Mouse (Mus musculus) CH12.LX (cell line): ENCODE results near the gene Taf4. TPM values are rescaled to one million over a fixed set of nuclear protein-coding genes. Genes with fewer than 3 reads are reported as not detected.

Experiments used
- DNase-seq: peaks from one replicate; pipeline ENCODE4 v3.0.0-alpha.2; 2013; ENCODE audit errors: extremely low read depth
- H3K27ac ChIP-seq: 2 replicates; pipeline ENCODE4 v1.5.1; 2012; ENCODE audit warnings: low read depth, mild to moderate bottlenecking, control low read depth, moderate library complexity; ENCODE audit not compliant: insufficient read depth
- H3K27me3 ChIP-seq: replicated peaks from 2 replicates; pipeline ENCODE3; 2012; ENCODE audit warnings: inconsistent platforms
- H3K36me3 ChIP-seq, 2 experiments: replicated peaks in 1 of 2; 2 replicates each; pipeline versions ENCODE3 to v1.6.1; 2012; ENCODE audit warnings: inconsistent platforms in 1 of 2, low read length in 1 of 2, mild to moderate bottlenecking in 1 of 2, mixed read lengths in 1 of 2, moderate library complexity in 1 of 2; ENCODE audit not compliant: control insufficient read depth in 1 of 2, insufficient read depth in 1 of 2
- H3K4me1 ChIP-seq, 2 experiments: 2 replicates each; pipeline ENCODE4 v1.6.1; 2012; ENCODE audit warnings: inconsistent platforms in 1 of 2, moderate library complexity in 1 of 2; ENCODE audit not compliant: insufficient read depth in 2 of 2, control insufficient read depth in 1 of 2
- H3K4me2 ChIP-seq: 2 replicates; pipeline ENCODE4 v1.6.1; 2012; ENCODE audit warnings: low read depth, mild to moderate bottlenecking, control low read depth; ENCODE audit not compliant: poor library complexity, insufficient read depth, severe bottlenecking
- H3K4me3 ChIP-seq, 3 experiments: fragments of 150-350 bp in 1 of 3; sonication (generic) in 1 of 3; replicated peaks in 1 of 3; 2 replicates each; pipeline versions ENCODE3 to v1.5.1; 2011 to 2012; ENCODE audit warnings: low read depth in 2 of 3, low read length in 2 of 3, mild to moderate bottlenecking in 2 of 3, moderate library complexity in 2 of 3, control low read depth in 1 of 3, improper control_type of control experiment in 1 of 3, inconsistent platforms in 1 of 3, mixed read lengths in 1 of 3; ENCODE audit not compliant: poor library complexity in 1 of 3
- H3K79me2 ChIP-seq: replicated peaks from 2 replicates; pipeline ENCODE4 v1.6.1; 2012; ENCODE audit warnings: mild to moderate bottlenecking, moderate library complexity; ENCODE audit not compliant: control insufficient read depth, poor library complexity, insufficient read depth, severe bottlenecking; ENCODE audit errors: extremely low read depth
- H3K9ac ChIP-seq: 2 replicates; pipeline ENCODE4 v1.6.1; 2012; ENCODE audit warnings: low read depth, mild to moderate bottlenecking, control low read depth, moderate library complexity; ENCODE audit not compliant: insufficient read depth
- H3K9me3 ChIP-seq: replicated peaks from 2 replicates; pipeline ENCODE3; 2012; ENCODE audit warnings: low read length, inconsistent platforms, mixed read lengths
- ELF1 ChIP-seq: IDR thresholded peaks from 2 replicates; pipeline ENCODE4 v1.6.1; 2014; ENCODE audit warnings: low read depth, mild to moderate bottlenecking, inconsistent platforms, low read length, improper control_type of control experiment
- IRF4 ChIP-seq: IDR thresholded peaks from 2 replicates; pipeline ENCODE4 v1.6.1; 2014; ENCODE audit warnings: low read depth, mild to moderate bottlenecking, inconsistent platforms, low read length, improper control_type of control experiment
- KAT2A ChIP-seq: IDR thresholded peaks from 2 replicates; pipeline ENCODE4 v1.6.1; 2012; ENCODE audit warnings: low read length, improper control_type of control experiment, inconsistent platforms; ENCODE audit not compliant: insufficient replicate concordance
- NELFE ChIP-seq: IDR thresholded peaks from 2 replicates; pipeline ENCODE4 v1.6.1; 2011; ENCODE audit warnings: low read depth, low read length, improper control_type of control experiment
- NRF1 ChIP-seq: IDR thresholded peaks from 2 replicates; pipeline ENCODE4 v1.6.1; 2014; ENCODE audit warnings: low read depth, mild to moderate bottlenecking, inconsistent platforms, low read length, improper control_type of control experiment, moderate library complexity
- POLR2A ChIP-seq: IDR thresholded peaks from 2 replicates; pipeline ENCODE4 v1.6.1; 2011; ENCODE audit warnings: low read depth, mild to moderate bottlenecking, improper control_type of control experiment, low read length
- RAD21 ChIP-seq: IDR thresholded peaks from 2 replicates; pipeline ENCODE4 v1.6.1; 2011; ENCODE audit warnings: low read depth, mild to moderate bottlenecking, low read length, improper control_type of control experiment, moderate library complexity
- RCOR1 ChIP-seq: conservative IDR thresholded peaks from 2 replicates; pipeline ENCODE4 v1.6.1; 2012; ENCODE audit warnings: low read depth, mild to moderate bottlenecking, inconsistent platforms, low read length, improper control_type of control experiment
- SMC3 ChIP-seq: IDR thresholded peaks from 2 replicates; pipeline ENCODE4 v1.6.1; 2011; ENCODE audit warnings: low read depth, low read length, improper control_type of control experiment
- UBTF ChIP-seq: IDR thresholded peaks from 2 replicates; pipeline ENCODE4 v1.6.1; 2012; ENCODE audit warnings: low read depth, mild to moderate bottlenecking, inconsistent platforms, low read length, improper control_type of control experiment, moderate library complexity
- USF2 ChIP-seq: conservative IDR thresholded peaks from 2 replicates; pipeline ENCODE4 v1.6.1; 2011; ENCODE audit warnings: low read depth, low read length, improper control_type of control experiment
- ZC3H11A ChIP-seq: IDR thresholded peaks from 2 replicates; pipeline ENCODE4 v1.6.1; 2012; ENCODE audit warnings: low read depth, mild to moderate bottlenecking, inconsistent platforms, low read length, improper control_type of control experiment
- ZKSCAN1 ChIP-seq: IDR thresholded peaks from 2 replicates; pipeline ENCODE4 v1.6.1; 2012; ENCODE audit warnings: low read depth, inconsistent platforms, low read length, improper control_type of control experiment, borderline replicate concordance
- ZNF384 ChIP-seq: IDR thresholded peaks from 2 replicates; pipeline ENCODE4 v1.6.1; 2012; ENCODE audit warnings: low read depth, low read length, improper control_type of control experiment, inconsistent platforms
- dilution Hi-C: fragments of 300-500 bp; cut with MboI; formaldehyde crosslinking; loops from 2 replicates; pipeline ENCODE4 v1.14.3; 2020; ENCODE audit warnings: low sequenced_read_pairs; ENCODE audit not compliant: extremely low pct_unique_long_range_greater_than_20kb, extremely low pct_ligation_motif_present
- in situ Hi-C: fragments of 300-500 bp; cut with MboI; formaldehyde crosslinking; loops from 3 replicates; pipeline ENCODE4 v1.14.3; 2019; ENCODE audit warnings: low sequenced_read_pairs, low pct_ligation_motif_present, low pct_unique_long_range_greater_than_20kb, mixed read lengths
- polyA plus RNA-seq: library from polyadenylated mRNA; unstranded; fragments of >175 nt; gene quantifications from 2 replicates; pipeline ENCODE4 v1.2.1, GENCODE M21; 2012; ENCODE audit warnings: low read depth; ENCODE audit not compliant: insufficient read length
- total RNA-seq, 2 experiments: library from RNA; depleted of rRNA; stranded (reverse); fragments of 300-350 nt in 1 of 2; fragments of >200 nt in 1 of 2; gene quantifications; 2 replicates each; pipeline ENCODE4 v1.2.3; 2012 to 2014

Gene Taf4
- total and polyA plus RNA-seq, 3 experiments = 3.0 to 14.5 (median 5.5) TPM

- Histone ChIP-seq H3K9ac (peak overlapping the region; percentile 95), H3K4me2 (peak overlapping the region; percentile 58; the same call in 1 of the 2 replicates), H3K27me3 (no peaks in the 10 kb centered on the region), H3K27ac (peak overlapping the region; percentile 16; the same call in 1 of the 2 replicates), H3K4me3 (peak overlapping the region; percentile 64 to 90 (median 85)), H3K4me1 (peaks cover 14 to 40% of the 10 kb centered on the region in 2 experiments), H3K79me2 (peaks cover 15% of the 10 kb centered on the region), H3K9me3 (no peaks in the 10 kb centered on the region), H3K36me3 (peaks cover 0 to 11% of the 10 kb centered on the region in 2 experiments)
- dilution Hi-C loops (no loop called here), in situ Hi-C loops (no loop called here)
- TF ChIP-seq ZC3H11A (no peak), NELFE (no peak)
- DNase-seq = no peak
Measured at GRCm38 (mm10) chr2:179976295-179976627, 185 bp downstream of the Taf4 start.

GRCm38 (mm10) chr2:179975851-179976250 is 595 bp downstream of the Taf4 start:
- H3K9me3 ChIP-seq = no peaks in the 10 kb centered on the region
- H3K9ac ChIP-seq = peak overlapping the region; percentile 95
- in situ Hi-C loops = no loop called here
- no peak for TF ChIP-seq NRF1
- no peak for TF ChIP-seq KAT2A
- no peak for TF ChIP-seq RCOR1
- no peak for TF ChIP-seq RAD21
- TF ChIP-seq ZKSCAN1 = no peak
- TF ChIP-seq POLR2A = no peak
- no peak for TF ChIP-seq ZNF384
- TF ChIP-seq UBTF = no peak
- TF ChIP-seq IRF4 = no peak
- TF ChIP-seq SMC3 = no peak
- no peak for TF ChIP-seq NELFE
- dilution Hi-C loops = no loop called here
- peaks cover 14 to 40% of the 10 kb centered on the region in 2 experiments for H3K4me1 ChIP-seq
- peaks cover 0 to 11% of the 10 kb centered on the region in 2 experiments for H3K36me3 ChIP-seq
- no peak for DNase-seq
- H3K79me2 ChIP-seq = peaks cover 15% of the 10 kb centered on the region
- no peaks in the 10 kb centered on the region for H3K27me3 ChIP-seq
- peak overlapping the region; percentile 58 for H3K4me2 ChIP-seq
- peak overlapping the region in 2 of 3 experiments; percentile 85 to 90 for H3K4me3 ChIP-seq
- H3K27ac ChIP-seq = no peak overlapping the region

- Histone ChIP-seq H3K27me3 (no peaks in the 10 kb centered on the region), H3K4me2 (peak overlapping the region; percentile 58), H3K9ac (peak overlapping the region; percentile 95), H3K9me3 (no peaks in the 10 kb centered on the region), H3K4me1 (peaks cover 16 to 47% of the 10 kb centered on the region in 2 experiments), H3K27ac (no peak overlapping the region), H3K79me2 (peaks cover 15% of the 10 kb centered on the region), H3K36me3 (peaks cover 0 to 10% of the 10 kb centered on the region in 2 experiments), H3K4me3 (peak overlapping the region; percentile 23 to 86 (median 85))
- dilution Hi-C loops (no loop called here), in situ Hi-C loops (no loop called here)
- 0 out of 2 replicates have a peak, but pooled peaks have one; percentile 20 for TF ChIP-seq ELF1
- TF ChIP-seq USF2 = no peak
- DNase-seq = no peak
Measured at GRCm38 (mm10) chr2:179974651-179975471, 1.6 kb downstream of the Taf4 start.
